ENCODE assay signal across 10 mouse cellular contexts in the genomic region with DNA sequence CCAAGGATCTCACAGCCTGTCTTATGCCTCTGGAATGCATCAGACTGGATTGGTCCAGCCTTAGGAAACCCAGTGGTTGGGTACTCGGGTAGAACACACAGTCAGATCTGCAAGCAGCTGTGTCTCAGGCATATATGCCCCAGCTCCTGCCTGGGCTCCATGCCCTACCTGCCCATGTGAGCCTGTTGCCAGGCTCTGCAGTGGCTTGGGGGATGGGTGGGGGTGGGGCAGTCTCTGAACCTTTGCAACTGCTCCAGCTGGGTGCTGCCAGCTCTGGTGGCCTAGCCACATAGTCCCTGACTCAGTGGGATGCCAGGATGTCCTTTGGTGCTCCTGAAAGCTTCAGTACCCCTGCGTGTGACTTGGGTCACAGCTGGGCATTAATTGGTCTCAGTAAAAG. TPM values are rescaled to one million over a fixed set of nuclear protein-coding genes. Genes with fewer than 3 reads are reported as not detected.
DNase-seq lines count a peak whose midpoint lies in the region; ATAC-seq lines count a peak whose summit lies in the region.
"Had no signal": no experiment of that assay in that cellular context is flagged by ENCODE, and none has a peak within 500 bp of the region (broad histone marks: within the 10 kb centered on the region; RNA-seq: fewer than 3 reads in every experiment).

No protein-coding gene starts in this region.

- no peak overlapping the region for H3K27ac ChIP-seq in limb, embryonic 11.5 days (replicated peaks; ENCODE audit: low read depth, low read length)
- no peak overlapping the region for H3K27ac ChIP-seq in limb, embryonic 10.5 days
- H3K27ac ChIP-seq in forebrain, embryonic 10.5 days: peak overlapping the region; percentile 62; the same call in 1 of the 2 replicates
- no peak overlapping the region for H3K27ac ChIP-seq in limb, embryonic 13.5 days
- H3K27ac ChIP-seq in neural tube, embryonic 15.5 days (replicated peaks): no peak overlapping the region

- no peak overlapping the region for H3K4me3 ChIP-seq in limb, embryonic 11.5 days (ENCODE audit: low read depth, low read length)
- no peak overlapping the region for H3K4me3 ChIP-seq in limb, embryonic 10.5 days
- peak overlapping the region; percentile 48 for H3K4me3 ChIP-seq in forebrain, embryonic 10.5 days
- H3K4me3 ChIP-seq in limb, embryonic 13.5 days: no peak overlapping the region
- no peak overlapping the region for H3K4me3 ChIP-seq in neural tube, embryonic 15.5 days (replicated peaks)

- H3K36me3 ChIP-seq in limb, embryonic 11.5 days (ENCODE audit: control insufficient read depth, insufficient read depth, low read length): no peaks in the 10 kb centered on the region
- H3K36me3 ChIP-seq in limb, embryonic 10.5 days: no peaks in the 10 kb centered on the region
- no peaks in the 10 kb centered on the region for H3K36me3 ChIP-seq in forebrain, embryonic 10.5 days (replicated peaks)
- no peaks in the 10 kb centered on the region for H3K36me3 ChIP-seq in limb, embryonic 13.5 days
- H3K36me3 ChIP-seq in neural tube, embryonic 15.5 days: no peaks in the 10 kb centered on the region
- H3K36me3 ChIP-seq: G1E had no signal

- no peak overlapping the region for H3K4me2 ChIP-seq in limb, embryonic 11.5 days (ENCODE audit: low read depth, severe bottlenecking)
- peak overlapping the region; percentile 60 for H3K4me2 ChIP-seq in limb, embryonic 13.5 days (replicated peaks)
- H3K4me2 ChIP-seq in neural tube, embryonic 15.5 days: peak overlapping the region; percentile 60

- no peaks in the 10 kb centered on the region for H3K9me3 ChIP-seq in limb, embryonic 11.5 days (ENCODE audit: control insufficient read depth, low read length)
- no peaks in the 10 kb centered on the region for H3K9me3 ChIP-seq in limb, embryonic 10.5 days (replicated peaks)
- H3K9me3 ChIP-seq in forebrain, embryonic 10.5 days: no peaks in the 10 kb centered on the region
- H3K9me3 ChIP-seq in limb, embryonic 13.5 days: no peaks in the 10 kb centered on the region
- no peaks in the 10 kb centered on the region for H3K9me3 ChIP-seq in neural tube, embryonic 15.5 days (replicated peaks)

- H3K9ac ChIP-seq in limb, embryonic 11.5 days (ENCODE audit: low read length): no peak overlapping the region
- no peak overlapping the region for H3K9ac ChIP-seq in limb, embryonic 13.5 days
- H3K9ac ChIP-seq in neural tube, embryonic 15.5 days (replicated peaks): no peak overlapping the region

- no peaks in the 10 kb centered on the region for H3K27me3 ChIP-seq in limb, embryonic 11.5 days (ENCODE audit: control insufficient read depth, insufficient read depth, low read length)
- peaks cover 32% of the 10 kb centered on the region for H3K27me3 ChIP-seq in limb, embryonic 10.5 days (ENCODE audit: low read depth, poor library complexity, severe bottlenecking)
- H3K27me3 ChIP-seq in forebrain, embryonic 10.5 days (ENCODE audit: poor library complexity, severe bottlenecking): peaks cover 14% of the 10 kb centered on the region
- H3K27me3 ChIP-seq in limb, embryonic 13.5 days: peaks cover 20% of the 10 kb centered on the region
- no peaks in the 10 kb centered on the region for H3K27me3 ChIP-seq in neural tube, embryonic 15.5 days (replicated peaks)

- DNase-seq in limb, embryonic 11.5 days (ENCODE audit: low spot score): no peak
- DNase-seq in limb, embryonic 10.5 days (ENCODE audit: low spot score): no peak
- DNase-seq in forebrain, embryonic 10.5 days (ENCODE audit: extremely low spot score, low spot score): no peak
- no peak for DNase-seq in thymus, postnatal 10 days (ENCODE audit: low spot score in 2 of 2)
- DNase-seq in left cerebral cortex, adult 8-10 months (ENCODE audit: low spot score in 2 of 2): no peak
- DNase-seq in urinary bladder, postnatal 25 days (ENCODE audit: low spot score): no peak

- 17% methylated on average over 2 of the region's 2 CpGs for WGBS in limb, embryonic 11.5 days
- 10% methylated on average over 2 of the region's 2 CpGs for WGBS in limb, embryonic 10.5 days
- 6% methylated on average over 2 of the region's 2 CpGs for WGBS in forebrain, embryonic 10.5 days
- 11% methylated on average over 2 of the region's 2 CpGs for WGBS in limb, embryonic 13.5 days
- WGBS in neural tube, embryonic 15.5 days: 11% methylated on average over 2 of the region's 2 CpGs

- H3K4me1 ChIP-seq in limb, embryonic 11.5 days (ENCODE audit: control insufficient read depth, insufficient read depth, low read length): peaks cover 22% of the 10 kb centered on the region
- peaks cover 50% of the 10 kb centered on the region for H3K4me1 ChIP-seq in limb, embryonic 10.5 days
- peaks cover 55% of the 10 kb centered on the region for H3K4me1 ChIP-seq in forebrain, embryonic 10.5 days
- H3K4me1 ChIP-seq in limb, embryonic 13.5 days: peaks cover 29% of the 10 kb centered on the region
- H3K4me1 ChIP-seq in neural tube, embryonic 15.5 days: peaks cover 23% of the 10 kb centered on the region

- ATAC-seq in limb, embryonic 11.5 days (ENCODE audit: insufficient number of reproducible peaks, low FRiP score, low TSS enrichment, low read depth): 0 out of 2 replicates have a peak, but pooled peaks have one; percentile 18
- no peak for ATAC-seq in limb, embryonic 13.5 days (ENCODE audit: low FRiP score, low read depth)
- ATAC-seq in neural tube, embryonic 15.5 days (ENCODE audit: low FRiP score): peak; percentile 19; the same call in 1 of the 2 replicates

RNA-seq across cellular contexts. Expression of gene Vsig8, which starts 6.4 kb away (rescaled TPM):
- polyA plus RNA-seq in limb, embryonic 11.5 days (2014; fragmentation: Nextera tagmentation; extraction: Ambion mirVana): 0.14 TPM in 1 of 2 replicates, not detected in the other
- 0.13 TPM in 1 of 2 replicates, not detected in the other for polyA plus RNA-seq in limb, embryonic 10.5 days (2016; fragmentation: Nextera tagmentation; extraction: Ambion mirVana)
- 0.09 TPM in 1 of 2 replicates, not detected in the other for polyA plus RNA-seq in forebrain, embryonic 10.5 days (2016; fragmentation: Nextera tagmentation; extraction: Ambion mirVana)
- polyA plus RNA-seq in limb, embryonic 13.5 days (2015; fragmentation: Nextera tagmentation; extraction: Ambion mirVana): 0.33 TPM in 1 of 2 replicates, not detected in the other
- 1.4 and 1.9 TPM in 2 replicates for polyA plus RNA-seq in neural tube, embryonic 15.5 days (2015; fragmentation: Nextera tagmentation; extraction: Ambion mirVana)
- under 1 TPM; 0.32 to 0.67 (median 0.57) TPM for total RNA-seq in left cerebral cortex, adult 8-10 months (2022)
- total RNA-seq: G1E; heart, postnatal 25 days had no signal
- polyA plus RNA-seq: G1E had no signal

RNA-seq across cellular contexts. Expression of gene Cfap45, which starts 28.7 kb away (rescaled TPM):
- 0.68 and 1.3 TPM in 2 replicates for polyA plus RNA-seq in limb, embryonic 11.5 days (2014; fragmentation: Nextera tagmentation; extraction: Ambion mirVana)
- polyA plus RNA-seq in limb, embryonic 10.5 days (2016; fragmentation: Nextera tagmentation; extraction: Ambion mirVana): 0.67 and 1.0 TPM in 2 replicates
- 1.4 and 1.6 TPM in 2 replicates for polyA plus RNA-seq in forebrain, embryonic 10.5 days (2016; fragmentation: Nextera tagmentation; extraction: Ambion mirVana)
- polyA plus RNA-seq in limb, embryonic 13.5 days (2015; fragmentation: Nextera tagmentation; extraction: Ambion mirVana): 1.0 and 1.7 TPM in 2 replicates
- 3.8 and 4.3 TPM in 2 replicates for polyA plus RNA-seq in neural tube, embryonic 15.5 days (2015; fragmentation: Nextera tagmentation; extraction: Ambion mirVana)
- 1 to 10 TPM; 3.7 to 4.7 (median 4.1) TPM for total RNA-seq in left cerebral cortex, adult 8-10 months (2022)
- polyA plus RNA-seq: G1E had no signal

RNA-seq across cellular contexts. Expression of gene Slamf8, which starts 41.1 kb away (rescaled TPM):
- polyA plus RNA-seq in limb, embryonic 11.5 days (2014; fragmentation: Nextera tagmentation; extraction: Ambion mirVana): 0.08 and 0.18 TPM in 2 replicates
- polyA plus RNA-seq in limb, embryonic 10.5 days (2016; fragmentation: Nextera tagmentation; extraction: Ambion mirVana): 0.11 TPM in 1 of 2 replicates, not detected in the other
- not detected in 2 replicates for polyA plus RNA-seq in forebrain, embryonic 10.5 days (2016; fragmentation: Nextera tagmentation; extraction: Ambion mirVana)
- 0.11 and 0.25 TPM in 2 replicates for polyA plus RNA-seq in limb, embryonic 13.5 days (2015; fragmentation: Nextera tagmentation; extraction: Ambion mirVana)
- polyA plus RNA-seq in neural tube, embryonic 15.5 days (2015; fragmentation: Nextera tagmentation; extraction: Ambion mirVana): 0.33 TPM in 1 of 2 replicates, not detected in the other
- under 1 TPM in 2 of 4 experiments, not detected in 2; 0.23 to 0.32 TPM for total RNA-seq in left cerebral cortex, adult 8-10 months (2022)
- polyA plus RNA-seq: G1E had no signal

RNA-seq across cellular contexts. Expression of gene Tagln2, which starts 49.5 kb away (rescaled TPM):
- polyA plus RNA-seq in limb, embryonic 11.5 days (2014; fragmentation: Nextera tagmentation; extraction: Ambion mirVana): 53.6 and 56.0 TPM in 2 replicates
- 77.0 and 84.6 TPM in 2 replicates for polyA plus RNA-seq in limb, embryonic 10.5 days (2016; fragmentation: Nextera tagmentation; extraction: Ambion mirVana)
- 69.7 and 71.1 TPM in 2 replicates for polyA plus RNA-seq in forebrain, embryonic 10.5 days (2016; fragmentation: Nextera tagmentation; extraction: Ambion mirVana)
- polyA plus RNA-seq in limb, embryonic 13.5 days (2015; fragmentation: Nextera tagmentation; extraction: Ambion mirVana): 118 and 119 TPM in 2 replicates
- polyA plus RNA-seq in neural tube, embryonic 15.5 days (2015; fragmentation: Nextera tagmentation; extraction: Ambion mirVana): 140 and 198 TPM in 2 replicates
- 10 to 100 TPM in 3 of 4 experiments, 1 to 10 TPM in 1; 9.6 to 15.4 (median 12.5) TPM for total RNA-seq in left cerebral cortex, adult 8-10 months (2022)

RNA-seq across cellular contexts. Expression of gene Fcrl6, which starts 53.0 kb away (rescaled TPM):
- 1.1 and 1.7 TPM in 2 replicates for polyA plus RNA-seq in limb, embryonic 11.5 days (2014; fragmentation: Nextera tagmentation; extraction: Ambion mirVana)
- 0.21 and 0.58 TPM in 2 replicates for polyA plus RNA-seq in limb, embryonic 10.5 days (2016; fragmentation: Nextera tagmentation; extraction: Ambion mirVana)
- 0.32 TPM in 1 of 2 replicates, not detected in the other for polyA plus RNA-seq in forebrain, embryonic 10.5 days (2016; fragmentation: Nextera tagmentation; extraction: Ambion mirVana)
- polyA plus RNA-seq in limb, embryonic 13.5 days (2015; fragmentation: Nextera tagmentation; extraction: Ambion mirVana): 1.0 and 1.3 TPM in 2 replicates
- polyA plus RNA-seq in neural tube, embryonic 15.5 days (2015; fragmentation: Nextera tagmentation; extraction: Ambion mirVana): 0.22 and 0.27 TPM in 2 replicates
- not detected for total RNA-seq in left cerebral cortex, adult 8-10 months (2022)
- total RNA-seq: G1E; heart, postnatal 25 days had no signal
- polyA plus RNA-seq: G1E had no signal
